Mouse (Mus musculus) spleen, postnatal 14 days (tissue): ENCODE measurements around the gene Itgb8.

Experiments
- DNase-seq, 2 experiments: peaks; one replicate each; pipeline ENCODE4 v3.0.0; 2021 to 2022; ENCODE audit warnings: low spot score in 2 of 2

Itgb8 gene

DNA sequence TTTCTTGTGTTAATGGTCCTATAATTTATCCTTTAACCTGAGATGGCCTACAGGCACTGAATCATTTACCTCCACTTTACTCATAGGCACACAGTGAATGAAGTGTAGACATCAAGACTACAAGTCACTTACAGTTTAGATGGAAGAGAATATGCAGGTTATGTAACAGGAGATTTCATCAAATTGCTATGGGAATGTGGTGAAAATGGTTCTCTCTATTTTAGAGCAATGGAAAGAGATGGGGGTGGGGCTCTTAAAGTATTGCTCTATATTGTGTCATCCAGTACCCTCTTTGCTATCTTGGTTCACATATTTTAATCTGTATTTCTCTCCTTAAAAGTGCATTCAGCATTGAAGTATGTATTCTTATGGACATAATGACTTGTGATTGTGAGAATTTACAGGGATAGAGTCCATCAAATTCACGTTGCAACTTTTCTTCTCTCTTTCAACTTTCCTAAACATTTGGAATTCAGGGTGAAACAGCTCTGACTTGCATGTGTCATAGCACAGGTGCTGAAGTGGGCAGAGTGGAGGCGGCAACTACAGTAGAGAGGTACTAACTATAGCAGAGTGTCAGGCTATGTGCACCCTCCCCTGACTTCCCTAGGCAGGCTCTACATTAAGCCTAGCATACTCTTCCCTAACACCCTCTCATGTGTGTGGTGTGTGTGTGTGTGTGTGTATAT is 29.1 kb downstream of the Itgb8 start:
- no peak for DNase-seq

DNA sequence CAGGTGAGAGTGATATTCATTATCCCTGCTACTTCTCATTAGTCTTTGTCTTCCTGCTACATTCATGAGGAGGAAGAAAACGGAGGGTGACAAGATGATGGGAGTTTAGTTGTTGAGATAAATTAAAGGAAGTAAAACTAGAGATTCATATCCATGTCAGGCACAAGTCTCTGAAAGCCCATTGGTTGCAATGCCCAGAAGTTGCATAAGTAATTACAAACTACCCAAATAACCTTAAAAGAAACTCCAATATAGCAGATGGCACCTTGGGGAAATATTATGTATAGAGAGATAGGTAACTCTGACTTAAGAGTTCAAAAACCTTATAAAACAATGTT is 31.2 kb downstream of the Itgb8 start:
- DNase-seq = no peak

DNA sequence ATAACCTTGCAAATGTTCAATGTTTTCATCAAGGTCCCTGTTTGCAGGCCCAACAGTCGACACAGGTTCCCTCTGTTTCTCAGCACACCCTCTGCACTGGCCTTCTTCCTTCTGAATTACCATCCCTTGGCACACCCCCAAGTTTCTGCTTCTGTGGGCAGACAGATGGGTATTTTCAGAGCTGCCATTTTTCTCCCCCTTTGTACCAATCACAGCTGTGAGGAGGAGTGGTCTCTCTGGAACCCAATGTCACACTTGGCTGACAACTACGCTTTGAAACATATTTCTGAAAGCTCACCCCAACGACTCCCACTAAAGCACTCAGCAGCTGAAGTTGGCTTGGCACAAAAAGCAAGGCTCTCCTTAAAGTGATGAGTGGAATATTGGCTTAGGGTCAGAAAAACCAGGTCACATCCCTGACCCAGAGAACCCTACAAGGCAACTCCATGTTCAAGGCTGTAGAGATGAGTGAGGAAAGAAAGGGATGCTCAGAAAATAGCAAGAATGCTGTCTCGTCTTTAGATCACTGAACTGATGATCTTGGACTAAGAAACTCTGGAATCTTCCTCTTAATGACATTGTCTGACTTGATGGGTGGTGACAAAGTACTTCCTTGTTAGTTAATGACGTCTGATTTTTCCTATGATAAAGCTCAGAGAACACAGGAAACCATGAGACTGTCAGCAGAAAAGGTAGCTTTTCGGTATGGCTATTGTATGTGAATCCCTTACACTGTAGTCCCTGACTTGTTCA is 31.7 kb downstream of the Itgb8 start:
- DNase-seq = no peak

DNA sequence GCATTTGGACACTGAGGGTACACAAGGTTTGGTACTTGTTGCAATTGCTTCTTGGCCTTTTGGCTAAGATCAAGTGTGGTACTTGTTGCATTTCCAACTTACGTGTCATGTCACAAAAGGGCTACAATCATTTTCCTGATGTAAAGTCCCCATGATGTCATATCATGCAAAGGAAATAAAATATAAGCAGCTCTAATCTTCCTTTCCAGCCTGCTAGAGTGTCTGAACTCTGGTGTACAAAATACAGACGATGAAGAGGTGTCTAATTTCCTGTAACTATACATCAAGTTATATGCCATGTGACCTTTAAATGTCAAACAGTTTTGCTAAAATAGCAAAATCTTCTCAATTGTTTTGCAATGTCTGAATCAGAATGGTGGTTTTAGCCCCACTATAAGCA is 34.2 kb downstream of the Itgb8 start:
- no peak for DNase-seq

DNA sequence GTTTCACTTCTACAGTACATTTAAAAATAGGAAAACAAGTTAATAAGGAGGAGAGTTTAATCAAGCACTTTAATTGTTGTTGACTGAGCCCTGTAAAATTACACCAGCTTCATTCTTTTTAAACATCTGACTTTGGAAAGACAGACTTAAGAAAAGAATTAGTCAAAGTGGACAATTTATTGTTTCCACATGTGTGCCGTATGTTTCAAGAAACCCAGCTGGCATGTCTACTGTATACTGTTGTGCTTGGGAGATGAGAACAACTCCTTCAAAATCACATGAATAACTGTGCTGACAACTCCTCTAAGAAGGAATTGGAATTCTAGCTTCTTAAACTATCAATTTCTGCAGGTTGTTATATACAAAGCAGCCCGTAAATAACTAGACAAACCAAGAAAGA is 35.8 kb downstream of the Itgb8 start:
- no peak for DNase-seq

DNA sequence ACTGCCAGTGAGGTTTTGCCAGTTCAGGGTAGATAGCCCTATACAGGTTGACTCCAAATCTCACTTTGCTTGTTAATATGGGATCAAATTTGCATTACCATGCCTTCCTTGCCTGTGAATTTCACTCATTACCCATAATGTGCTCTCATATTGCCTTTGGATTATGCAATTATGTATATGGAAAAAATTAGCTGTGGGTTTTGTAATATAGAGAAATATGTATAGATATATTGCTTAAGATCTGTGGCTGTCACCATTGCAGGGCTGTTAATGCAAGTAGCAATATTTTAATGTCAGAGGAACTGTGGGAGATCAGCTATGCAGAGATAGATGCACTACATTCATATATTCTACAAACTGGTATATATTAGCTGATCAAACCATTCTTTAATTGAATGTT is 43.5 kb downstream of the Itgb8 start:
- DNase-seq = no peak

DNA sequence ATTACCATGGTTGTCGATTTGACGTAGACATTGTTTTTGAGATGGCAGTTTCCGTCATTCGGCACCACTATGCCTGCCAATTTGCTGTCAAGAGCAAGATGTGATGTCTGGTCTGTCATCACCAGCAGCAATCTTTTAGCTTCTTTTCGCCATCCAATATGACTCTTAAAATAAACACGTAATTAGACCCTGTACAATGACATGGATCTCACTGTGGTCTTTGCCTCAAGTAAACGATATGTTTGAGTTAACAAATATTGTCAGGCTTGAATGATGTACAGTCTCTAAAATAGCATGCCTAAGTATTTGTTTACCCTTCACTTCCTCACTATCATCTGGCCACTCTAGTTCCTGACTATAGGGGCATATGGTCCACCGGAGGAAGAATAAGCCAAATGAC is 48.8 kb downstream of the Itgb8 start:
- DNase-seq = no peak

DNA sequence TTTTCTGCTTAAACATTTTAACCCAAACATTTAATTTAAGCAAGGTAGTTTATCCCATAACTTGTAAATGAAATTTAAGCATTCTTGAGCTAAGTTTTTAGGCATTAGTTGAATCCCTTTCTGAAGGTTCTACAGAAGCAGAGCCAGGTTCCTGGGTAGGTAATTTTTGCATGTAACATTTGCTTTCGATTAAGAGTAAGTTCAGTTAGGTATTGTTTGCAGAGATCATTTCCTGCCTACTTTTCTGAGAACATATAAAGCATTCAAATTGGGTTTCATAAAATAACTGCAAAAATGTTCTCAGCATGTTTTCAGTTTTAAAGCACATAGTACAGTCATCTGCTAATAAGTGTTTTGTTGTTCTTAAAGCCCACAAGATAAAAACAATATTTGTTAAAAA is 53.2 kb downstream of the Itgb8 start:
- no peak for DNase-seq

DNA sequence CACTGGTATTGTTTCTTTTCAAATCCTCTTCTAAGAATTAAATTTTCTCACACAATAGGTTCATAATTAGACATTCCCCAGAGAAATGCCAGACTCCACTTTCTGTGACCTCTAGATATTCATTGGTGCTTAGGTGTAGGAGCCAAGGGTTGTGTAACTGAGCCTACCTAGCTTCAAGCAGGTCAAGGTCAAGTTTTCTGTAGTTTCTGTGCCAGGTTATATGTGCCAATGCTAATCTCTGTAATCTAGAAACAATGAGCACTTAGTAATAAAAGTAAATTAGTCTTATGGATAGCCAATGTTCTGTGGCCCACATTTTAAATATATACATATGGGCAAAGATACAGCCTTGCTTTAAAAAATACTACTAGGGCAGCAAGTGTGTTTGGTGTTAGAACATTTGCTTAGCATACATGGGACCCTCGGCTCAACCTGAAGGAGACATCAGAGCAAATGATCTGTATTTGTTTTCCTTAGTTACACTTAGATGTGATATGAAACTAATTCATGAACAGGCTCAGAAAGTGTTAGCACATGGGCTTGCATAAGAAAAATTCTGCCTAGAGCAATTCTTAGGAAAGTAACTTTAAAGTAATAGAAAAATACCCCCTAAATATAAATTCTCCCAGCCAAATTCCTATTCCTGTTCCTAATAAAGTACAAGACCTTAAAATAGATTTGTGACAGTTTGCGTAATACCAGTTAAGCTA is 56.2 kb downstream of the Itgb8 start:
- DNase-seq = no peak

DNA sequence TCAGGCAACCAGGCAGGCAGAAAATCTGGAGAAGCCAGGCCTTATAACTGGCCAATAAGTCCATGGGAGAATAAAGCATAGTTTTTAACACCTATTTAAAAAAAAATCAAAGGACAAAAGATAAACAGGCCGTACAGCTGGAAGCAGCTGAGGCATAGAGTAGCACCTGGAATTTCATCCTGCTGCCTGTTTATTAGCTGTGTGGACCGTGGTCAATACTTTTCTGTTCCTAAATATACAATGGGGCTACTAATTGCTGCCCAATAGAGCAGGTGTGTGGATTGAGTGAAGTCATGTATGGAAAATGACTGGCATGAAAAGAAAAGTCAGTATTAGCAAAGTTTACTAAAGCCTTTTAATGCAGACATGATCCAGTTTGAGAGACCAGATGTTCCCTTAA is 62.6 kb downstream of the Itgb8 start:
- no peak for DNase-seq

DNA sequence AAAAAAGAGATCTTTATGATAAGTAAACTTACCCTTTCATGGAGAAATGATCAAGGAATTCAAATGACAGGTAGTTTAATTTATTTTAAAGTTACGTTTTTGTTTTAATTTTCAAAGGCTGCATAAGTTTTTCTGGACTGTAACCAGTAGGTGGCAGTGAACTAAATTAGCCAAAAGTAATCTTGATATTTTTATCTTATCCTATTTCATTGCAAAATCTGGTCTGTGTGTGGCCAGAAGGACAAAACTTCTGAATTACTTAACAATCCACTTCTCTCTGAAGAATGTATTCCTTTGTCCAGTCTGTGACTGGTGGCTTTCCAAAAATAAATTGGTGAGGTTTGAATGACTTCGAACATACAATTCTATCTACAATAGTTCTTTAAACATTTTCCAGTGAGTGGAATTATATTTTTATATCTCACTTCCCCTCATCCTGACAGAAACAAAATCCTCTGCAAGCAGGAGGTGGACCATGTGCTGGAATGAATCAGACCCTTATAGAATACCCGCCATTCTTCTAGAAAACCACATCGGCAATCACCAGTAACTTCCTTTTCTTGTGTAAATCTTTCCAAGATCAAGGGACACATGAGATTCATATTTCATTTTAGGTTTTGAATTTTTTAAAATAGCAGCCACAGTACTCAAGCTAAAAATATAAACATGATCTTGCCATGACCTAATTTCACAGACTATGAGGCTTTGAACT is 68.6 kb downstream of the Itgb8 start:
- DNase-seq = no peak

DNA sequence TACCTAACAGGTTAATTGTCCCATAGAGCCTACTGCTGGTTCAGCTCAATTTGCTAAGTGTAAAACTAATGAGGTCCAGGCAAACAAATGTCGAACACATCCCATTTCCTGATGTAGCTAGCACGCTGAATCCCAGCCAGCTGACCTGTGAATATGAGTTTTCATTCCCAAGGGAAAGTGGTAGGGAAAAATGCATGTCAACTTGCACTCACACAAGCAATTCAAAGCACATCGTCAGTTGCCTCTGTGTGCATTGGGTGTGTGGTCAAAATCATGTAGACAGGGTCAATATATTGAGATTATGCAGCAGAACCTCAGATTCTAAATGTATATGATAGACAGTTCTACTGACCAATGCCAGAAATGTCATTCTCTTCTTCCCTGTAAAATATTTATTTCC is 69.5 kb downstream of the Itgb8 start:
- DNase-seq = no peak

DNA sequence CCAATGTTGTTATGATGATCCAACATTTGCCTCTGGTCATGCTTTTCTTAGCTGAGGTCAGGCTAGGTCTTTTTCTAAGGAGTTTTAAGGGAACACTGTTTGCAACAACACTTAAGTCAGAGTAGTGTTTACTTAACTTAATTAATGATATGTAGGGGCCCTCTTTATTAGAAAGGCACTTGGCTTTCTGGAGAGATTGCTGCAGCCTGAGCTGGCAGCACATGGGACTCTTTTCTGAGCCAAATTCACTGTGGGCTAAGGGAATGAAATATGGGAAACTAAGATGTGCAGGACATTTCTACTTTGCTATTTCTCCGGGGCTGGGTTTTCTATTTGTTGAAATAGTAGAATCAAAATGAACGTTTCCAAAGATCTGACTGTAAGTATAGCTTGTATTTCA is 73.5 kb downstream of the Itgb8 start:
- DNase-seq = no peak

DNA sequence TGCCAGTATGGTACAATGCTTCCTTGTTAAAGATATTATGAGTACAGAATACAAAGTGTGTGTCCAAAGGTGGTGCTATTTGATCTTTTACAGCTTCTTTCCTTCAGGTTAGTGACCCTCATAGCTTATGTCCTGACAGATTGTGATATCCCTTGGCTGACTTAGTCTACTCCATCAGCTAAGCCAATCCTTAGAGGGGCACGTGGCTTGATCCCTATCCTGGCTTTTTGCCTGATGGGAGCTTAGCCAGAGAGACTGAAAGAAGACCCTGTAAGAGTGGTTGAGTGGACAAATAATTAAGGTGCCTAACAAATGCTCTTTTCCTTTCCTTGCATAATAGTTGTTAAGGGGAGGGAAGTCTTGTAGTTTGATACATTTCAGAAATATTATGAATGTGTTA is 73.9 kb downstream of the Itgb8 start:
- no peak for DNase-seq

DNA sequence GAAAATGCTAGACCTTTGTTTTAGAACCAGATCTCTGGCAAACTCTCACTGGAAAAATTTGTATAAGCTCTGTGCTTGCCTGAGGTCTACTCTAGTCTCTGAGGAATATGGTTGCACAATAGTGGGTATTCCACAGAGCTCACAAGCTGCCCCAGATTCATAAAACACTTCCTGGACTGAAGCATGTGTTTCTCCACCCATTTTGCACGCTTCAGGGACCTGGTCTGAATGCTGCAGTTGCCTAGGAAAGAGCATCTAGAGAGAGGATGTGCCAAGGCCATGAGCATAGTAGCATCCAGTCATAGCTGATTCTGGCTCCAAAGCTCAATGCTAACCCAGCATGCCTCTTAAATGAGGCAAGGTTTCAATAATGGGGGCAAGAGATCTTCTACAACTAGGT is 74.4 kb downstream of the Itgb8 start:
- DNase-seq = no peak

DNA sequence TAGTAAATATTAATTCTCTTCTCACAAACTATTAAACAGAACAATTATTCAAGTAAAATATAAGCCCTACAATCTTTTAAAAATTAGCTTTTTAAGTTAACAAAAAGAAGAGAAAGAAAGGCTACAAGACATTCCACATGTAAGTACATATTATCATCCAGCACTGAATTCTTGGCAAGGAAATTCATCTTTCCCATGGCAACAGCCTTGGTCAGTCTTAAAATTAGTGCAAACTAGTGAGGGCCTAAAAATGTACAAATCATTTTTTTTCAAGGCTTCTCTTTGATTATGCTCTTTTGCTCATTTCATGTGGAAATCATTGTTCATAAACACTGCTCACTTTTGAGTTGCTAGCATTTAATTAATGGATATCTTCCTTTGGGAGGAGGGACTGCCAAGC is 77.8 kb downstream of the Itgb8 start:
- no peak for DNase-seq

DNA sequence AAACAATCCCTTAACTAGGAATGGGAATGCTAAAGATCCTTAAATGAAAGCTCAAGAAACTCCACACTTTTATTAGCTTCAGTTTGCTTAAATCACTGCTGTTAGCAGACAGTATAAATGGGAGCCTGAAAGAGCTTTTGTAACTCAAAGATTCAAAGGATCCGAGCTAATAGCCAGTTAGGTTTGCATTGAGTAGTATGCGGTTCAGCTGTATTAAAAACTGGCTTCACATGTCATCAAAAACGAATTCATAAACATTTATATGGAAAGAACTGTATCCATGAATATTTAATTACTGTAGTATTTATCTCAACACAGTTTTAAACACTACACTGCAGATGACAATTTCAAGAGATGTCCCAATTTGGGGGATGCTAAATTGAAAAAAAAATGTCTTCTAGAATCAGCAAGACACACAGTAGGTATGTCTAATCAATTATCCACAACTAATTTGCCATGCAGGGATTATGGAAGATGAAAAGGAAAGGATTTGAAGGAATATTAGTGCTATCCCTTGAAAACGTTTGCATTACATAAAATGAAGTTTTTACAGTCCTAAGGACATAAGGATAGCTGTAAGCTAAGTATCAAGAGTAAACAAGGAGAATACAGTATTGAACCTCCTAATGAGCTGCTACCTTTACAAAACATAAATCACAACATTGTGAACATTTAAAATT is 79.2 kb downstream of the Itgb8 start:
- DNase-seq = no peak

DNA sequence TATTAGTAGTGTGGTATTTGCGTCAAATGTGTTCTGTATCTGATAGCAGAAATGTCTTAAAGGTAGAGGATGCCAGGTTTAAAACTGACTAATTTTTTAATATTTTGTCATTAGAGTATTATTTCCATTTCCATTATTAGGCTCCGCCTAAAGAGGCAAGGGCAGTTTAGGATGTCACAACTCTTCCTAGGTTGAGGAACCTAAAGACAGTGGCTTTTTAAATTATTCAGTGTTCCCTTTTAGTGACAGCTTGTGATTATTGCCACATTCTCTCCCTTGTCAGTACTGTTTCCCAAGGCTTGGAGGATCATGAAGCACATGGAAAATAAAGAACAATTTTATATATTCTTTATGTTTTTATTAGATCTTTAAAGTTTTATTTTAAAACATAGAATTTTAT is 80.9 kb downstream of the Itgb8 start:
- no peak for DNase-seq

DNA sequence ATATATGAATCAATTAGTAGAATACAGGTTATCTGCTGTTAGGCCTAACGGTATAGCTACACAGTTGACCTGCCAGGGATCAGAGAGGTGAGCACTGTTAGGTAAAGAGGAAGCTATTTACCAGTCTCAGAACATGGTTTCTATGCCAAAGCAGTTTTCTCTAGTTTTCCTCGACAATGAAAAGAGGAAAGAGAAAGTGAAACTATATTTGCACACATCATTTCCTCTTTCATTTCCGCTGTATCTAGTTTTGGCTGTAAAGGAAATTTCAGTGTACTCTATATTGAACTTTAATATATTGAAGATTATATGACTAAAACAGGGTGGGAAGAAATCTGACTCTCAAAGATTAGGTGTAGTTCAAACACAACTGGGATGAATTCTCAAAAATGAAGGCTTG is 81.5 kb downstream of the Itgb8 start:
- DNase-seq = no peak

DNA sequence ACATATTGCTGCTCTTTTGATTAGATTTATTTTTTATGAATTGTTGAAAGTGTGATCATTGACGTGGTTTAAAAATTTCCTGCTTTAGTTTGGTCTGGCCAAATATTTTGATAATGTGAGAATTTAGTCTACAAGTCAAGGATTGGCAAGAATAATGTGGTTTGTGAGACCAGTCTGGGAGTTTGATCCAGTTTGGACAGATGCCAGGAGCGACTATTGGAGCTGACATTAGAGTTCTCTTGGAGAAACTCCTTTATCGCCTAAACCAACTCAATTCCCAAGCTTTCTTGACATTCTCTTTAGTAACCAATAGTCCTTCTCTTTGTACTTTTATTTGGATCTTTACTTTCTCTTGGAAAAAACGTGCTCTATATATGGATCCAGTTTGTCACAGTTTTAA is 83.0 kb downstream of the Itgb8 start:
- no peak for DNase-seq

DNA sequence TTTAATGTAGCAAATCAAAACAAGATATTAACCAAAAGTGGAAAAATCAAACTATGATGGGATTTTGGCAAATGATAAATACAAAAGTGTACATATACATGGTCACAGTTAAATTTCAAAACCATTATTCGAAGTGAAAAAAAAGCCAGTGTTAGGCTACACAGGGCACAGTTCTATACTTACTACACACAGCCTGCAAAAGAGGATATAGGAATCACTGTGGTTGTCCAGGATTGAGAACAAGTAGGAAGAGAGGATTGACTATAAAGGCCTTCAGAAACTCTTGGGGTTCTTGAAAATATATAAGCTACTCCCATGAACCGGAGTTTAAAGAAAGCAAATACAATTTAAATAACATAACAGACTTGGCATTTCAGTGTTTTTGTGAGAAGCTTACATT is 87.6 kb downstream of the Itgb8 start:
- DNase-seq = no peak

DNA sequence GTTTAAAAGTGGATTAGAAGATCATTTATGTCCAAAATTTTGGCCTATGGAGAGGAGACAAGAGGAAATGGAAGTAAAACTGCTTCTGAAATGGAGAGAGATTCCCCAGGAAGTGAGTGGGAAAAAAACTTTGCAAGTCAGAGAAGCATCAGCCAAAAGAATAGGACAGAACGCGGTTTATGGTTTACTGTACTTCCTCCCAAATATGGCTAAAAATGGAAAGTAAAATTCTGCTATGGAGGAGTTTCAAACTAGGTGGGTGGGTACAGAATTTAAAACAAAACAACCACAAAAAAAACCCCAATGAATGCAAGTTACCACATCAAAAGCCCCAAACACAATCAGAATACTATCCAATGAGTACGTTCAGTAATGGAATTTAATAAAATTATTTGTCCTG is 90.8 kb downstream of the Itgb8 start:
- no peak for DNase-seq
